Mouse (Mus musculus) spleen, postnatal 36 days (tissue): ENCODE results near the gene Psmd7.
"Not testable (repeated sequence)": the region's sequence is repeated elsewhere in the genome, so short reads cannot be mapped to it uniquely, and the experiment has no call there.

Experiments used
- DNase-seq, 2 experiments: peaks; one replicate each; pipeline ENCODE4 v3.0.0; 2022; ENCODE audit warnings: low spot score in 2 of 2, mixed read lengths in 1 of 2

Gene Psmd7

DNA sequence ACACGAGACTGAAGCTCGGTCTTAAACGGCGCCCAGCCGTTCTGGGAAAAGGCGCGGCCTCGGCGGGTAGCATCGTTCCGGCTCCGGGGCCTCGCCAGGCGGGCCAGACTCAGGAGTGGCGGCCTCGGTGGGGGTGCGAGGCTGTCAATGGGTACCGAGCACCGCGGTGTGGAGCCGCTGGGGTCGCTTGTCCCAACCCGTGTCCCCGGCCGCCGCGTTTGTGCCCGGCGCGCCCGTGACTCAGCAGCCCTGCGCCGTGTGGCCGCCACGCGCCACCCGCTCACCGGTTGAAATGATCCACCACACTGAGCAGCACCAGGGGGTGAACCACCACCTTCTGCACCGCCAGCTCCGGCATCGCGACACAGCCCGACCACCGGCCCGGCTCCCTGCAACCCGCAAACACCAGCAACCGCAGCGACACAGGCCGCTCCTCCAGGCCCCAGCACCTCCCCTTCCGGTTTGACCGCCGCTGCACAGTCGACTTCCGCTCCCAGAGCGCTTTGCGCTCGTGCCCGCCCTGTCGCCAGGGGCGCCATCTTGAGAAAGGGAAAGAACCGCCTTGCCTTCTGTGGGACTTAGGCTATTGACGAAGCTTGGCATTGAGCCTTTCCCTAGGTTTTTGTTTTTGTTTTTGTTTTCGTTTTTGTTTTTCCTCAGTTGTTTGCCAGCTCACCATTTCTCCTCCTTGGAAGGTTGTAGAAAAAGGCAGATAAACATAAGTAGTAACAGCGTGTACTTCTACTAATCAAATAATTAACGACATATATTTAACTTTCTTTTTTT lies at the start of gene Psmd7:
TSS of gene Psmd7 (minus strand) at position 470 of the 786 bp plus-strand sequence.
- peak; percentile 92 to 93 for DNase-seq

DNA sequence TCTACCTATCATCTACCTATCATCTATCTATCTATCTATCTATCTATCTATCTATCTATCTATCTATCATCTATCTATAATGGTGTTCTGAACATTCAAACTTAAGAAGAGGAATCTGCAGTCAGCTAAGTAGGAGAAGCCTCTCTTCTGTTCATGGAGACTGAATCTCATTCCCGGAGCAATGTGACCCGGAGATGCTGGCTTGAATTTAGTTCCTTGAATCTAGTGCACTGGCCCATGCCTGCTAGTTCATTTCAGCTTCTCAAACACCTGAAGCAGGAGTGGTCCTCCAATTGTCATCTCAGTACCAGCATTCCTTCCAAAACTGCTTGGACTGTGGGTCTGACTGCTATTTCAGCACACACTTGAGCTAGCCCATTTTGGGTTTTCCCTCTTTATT lies 45.5 kb upstream of the Psmd7 start:
- no peak for DNase-seq

- DNase-seq = no peak
Measured at GRCm38 (mm10) chr8:107629701-107630100, 41.4 kb upstream of the Psmd7 start.

- no peak for DNase-seq
Measured at GRCm38 (mm10) chr8:107628501-107629149, 40.4 kb upstream of the Psmd7 start.

DNA sequence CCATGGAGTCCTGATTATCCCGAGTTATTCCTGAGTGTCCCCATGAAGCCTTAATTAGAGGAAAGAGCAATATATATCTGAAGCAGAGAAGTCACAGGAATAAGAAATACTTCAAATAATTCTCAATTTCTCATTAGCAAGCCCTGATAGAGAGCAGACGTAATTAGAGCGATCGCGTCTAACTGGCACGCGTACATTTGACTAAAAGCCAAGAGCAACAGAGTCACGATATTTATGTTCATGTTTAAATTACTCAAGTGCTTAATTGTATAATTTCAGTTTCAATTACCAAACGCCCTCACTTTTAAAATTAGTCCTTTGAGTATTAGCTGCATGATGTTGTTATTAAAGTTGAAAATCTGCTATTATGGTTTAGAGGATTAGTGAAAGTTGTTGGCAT lies 39.6 kb upstream of the Psmd7 start:
- DNase-seq = no peak

DNA sequence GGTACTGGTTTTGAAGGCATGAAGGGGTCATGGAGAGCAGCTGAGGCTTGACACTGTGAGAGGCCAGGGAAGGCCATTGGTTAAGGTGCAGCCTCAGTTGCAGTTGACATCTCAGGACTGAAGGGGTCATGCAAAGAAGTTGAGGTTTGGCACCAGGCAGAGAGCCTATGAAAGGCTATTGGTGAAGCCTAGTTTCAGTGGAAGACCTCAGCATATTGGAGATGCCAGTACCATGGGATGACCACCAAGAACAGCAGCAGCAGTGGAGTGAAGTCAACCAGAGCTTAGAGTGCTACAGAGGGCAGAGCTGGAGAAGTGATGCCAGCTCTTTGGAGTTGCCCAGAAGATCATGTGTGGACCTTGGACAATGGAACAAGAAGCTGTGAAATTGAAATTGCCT lies 36.0 kb upstream of the Psmd7 start:
- not testable (repeated sequence) for DNase-seq

- no peak for DNase-seq
Measured at GRCm38 (mm10) chr8:107621930-107622623, 33.8 kb upstream of the Psmd7 start.

GRCm38 (mm10) chr8:107621136-107621535 lies 32.9 kb upstream of the Psmd7 start:
- no peak for DNase-seq

DNA sequence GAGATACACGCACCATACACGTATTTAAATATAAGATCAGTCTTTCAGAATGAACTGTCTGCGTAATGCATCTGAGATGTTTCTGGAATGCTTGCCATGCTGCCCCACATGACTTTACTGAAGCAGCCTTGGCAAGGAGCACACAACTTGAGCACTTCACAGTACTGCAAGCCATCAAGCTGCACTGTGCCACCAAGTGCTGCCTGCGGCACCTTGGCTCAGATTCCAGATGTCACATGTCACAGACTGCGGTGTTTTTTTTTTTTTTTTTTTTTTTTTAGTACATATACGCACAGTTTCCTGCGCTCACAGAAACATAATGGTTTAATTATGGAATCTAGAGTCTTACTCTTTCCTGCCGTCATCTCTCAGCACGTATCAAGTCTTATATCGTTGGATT lies 30.2 kb upstream of the Psmd7 start:
- DNase-seq = no peak

- DNase-seq = no peak
Measured at GRCm38 (mm10) chr8:107613411-107613810, 25.1 kb upstream of the Psmd7 start.

- DNase-seq = no peak
Measured at GRCm38 (mm10) chr8:107610845-107611244, 22.6 kb upstream of the Psmd7 start.

GRCm38 (mm10) chr8:107608751-107609150 lies 20.5 kb upstream of the Psmd7 start:
- no peak for DNase-seq

GRCm38 (mm10) chr8:107603026-107603425 lies 14.8 kb upstream of the Psmd7 start:
- DNase-seq = peak; percentile 22 to 33

- DNase-seq = no peak
Measured at GRCm38 (mm10) chr8:107599691-107600090, 11.4 kb upstream of the Psmd7 start.

- DNase-seq = no peak
Measured at GRCm38 (mm10) chr8:107597731-107598130, 9.5 kb upstream of the Psmd7 start.

DNA sequence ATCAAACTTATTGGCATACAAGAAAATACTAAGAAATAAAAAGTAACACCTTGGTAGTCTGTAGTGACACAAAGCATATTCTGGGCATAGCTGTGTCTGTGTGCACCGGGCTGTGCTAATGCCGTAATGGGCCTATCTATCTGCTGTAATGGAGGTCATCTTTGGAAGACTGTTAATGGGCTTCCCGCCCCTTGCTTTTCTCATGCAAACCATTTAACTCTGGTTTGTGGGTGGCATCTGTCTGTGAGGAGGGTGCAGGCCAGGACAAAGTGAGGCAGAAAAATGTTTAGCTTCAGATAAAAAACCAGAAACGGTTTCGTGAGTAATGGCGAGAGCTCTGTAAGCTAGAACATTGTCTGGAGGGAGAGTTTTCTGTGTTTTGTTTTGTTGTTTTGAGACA lies 6.6 kb upstream of the Psmd7 start:
- DNase-seq = no peak

- no peak for DNase-seq
Measured at GRCm38 (mm10) chr8:107593967-107594729, 5.9 kb upstream of the Psmd7 start.

DNA sequence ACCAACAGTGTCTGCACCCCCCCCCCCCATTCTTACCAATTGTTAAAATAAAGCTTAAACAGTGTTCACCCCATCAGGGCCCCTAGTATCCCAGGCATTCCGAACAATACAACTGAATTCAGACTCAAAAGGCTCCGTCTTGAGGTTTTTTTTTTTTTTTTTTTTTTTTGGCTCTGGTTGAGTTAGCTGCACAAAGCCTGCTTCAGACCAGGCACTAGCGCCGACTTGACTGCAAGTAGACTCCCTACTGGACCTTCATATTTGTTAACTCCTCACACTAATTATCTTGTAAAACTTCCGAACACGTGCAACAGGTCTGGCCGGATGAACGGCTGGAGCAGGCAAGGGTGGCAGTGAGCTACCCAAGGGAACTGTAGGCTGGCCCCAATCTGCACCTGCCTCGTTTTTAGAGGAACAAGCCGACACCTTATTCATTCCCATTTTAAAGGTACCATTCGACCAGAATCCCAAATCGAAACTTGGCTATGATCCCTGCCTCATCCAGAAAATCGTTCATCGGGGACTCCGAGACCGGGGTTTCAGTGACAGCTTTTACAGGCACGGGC lies 752 bp downstream of the Psmd7 start:
- DNase-seq = peak in 1 of 2 experiments; percentile 8

- DNase-seq = no peak
Measured at GRCm38 (mm10) chr8:107582136-107582535, 6.1 kb downstream of the Psmd7 start.

GRCm38 (mm10) chr8:107581536-107581935 lies 6.7 kb downstream of the Psmd7 start:
- no peak for DNase-seq

- DNase-seq = no peak
Measured at GRCm38 (mm10) chr8:107580879-107581278, 7.4 kb downstream of the Psmd7 start.

GRCm38 (mm10) chr8:107578541-107578940 lies 9.7 kb downstream of the Psmd7 start:
- DNase-seq = no peak
